9 mouse cellular contexts compared by ENCODE assay signal in genomic region chr1:46892752-46893151, GRCm38 (mm10). TPM values are rescaled to one million over a fixed set of nuclear protein-coding genes. Genes with fewer than 3 reads are reported as not detected.
DNase-seq lines count a peak whose midpoint lies in the region; ATAC-seq lines count a peak whose summit lies in the region.
"Had no signal": no experiment of that assay in that cellular context is flagged by ENCODE, and none has a peak within 500 bp of the region (broad histone marks: within the 10 kb centered on the region; RNA-seq: fewer than 3 reads in every experiment).

Gene Slc39a10 (minus strand): TSS chr1:46892852.

- H3K4me2 ChIP-seq in forebrain, embryonic 13.5 days: no peak within 1 kb of the TSS
- H3K4me2 ChIP-seq in stomach, embryonic 15.5 days: no peak within 1 kb of the TSS

- H3K27me3 ChIP-seq in forebrain, embryonic 13.5 days: no peaks in the 10 kb centered on the region
- no peaks in the 10 kb centered on the region for H3K27me3 ChIP-seq in stomach, embryonic 15.5 days (replicated peaks)

- H3K4me3 ChIP-seq in forebrain, embryonic 13.5 days: no peak within 1 kb of the TSS
- no peak within 1 kb of the TSS for H3K4me3 ChIP-seq in stomach, embryonic 15.5 days (replicated peaks)
- H3K4me3 ChIP-seq: erythroblast, embryonic 14.5 days had no signal

- ATAC-seq in CD4-positive, CD25-positive, alpha-beta regulatory T cell, adult 4 months: no peak
- no peak for ATAC-seq in forebrain, embryonic 13.5 days
- no peak for ATAC-seq in stomach, embryonic 15.5 days (ENCODE audit: insufficient read depth, low FRiP score, low read depth)

- H3K36me3 ChIP-seq in forebrain, embryonic 13.5 days (ENCODE audit: poor library complexity, severe bottlenecking): no peaks in the 10 kb centered on the region
- H3K36me3 ChIP-seq in stomach, embryonic 15.5 days: no peaks in the 10 kb centered on the region

- no peak within 1 kb of the TSS for H3K27ac ChIP-seq in forebrain, embryonic 13.5 days
- H3K27ac ChIP-seq in stomach, embryonic 15.5 days: no peak within 1 kb of the TSS

- DNase-seq in adrenal gland, adult 18-20 months (ENCODE audit: low spot score in 2 of 2): no peak
- DNase-seq in adrenal gland, adult (ENCODE audit: inconsistent age in 2 of 2, low spot score in 1 of 2): no peak
- no peak for DNase-seq in left cerebral cortex, postnatal 10 days (ENCODE audit: extremely low spot score in 1 of 2, low spot score in 2 of 2)
- DNase-seq in cerebellum, adult 9-10 months: no peak
- DNase-seq in cerebellum, postnatal 10 days: no peak

- no peaks in the 10 kb centered on the region for H3K9me3 ChIP-seq in forebrain, embryonic 13.5 days (replicated peaks)
- no peaks in the 10 kb centered on the region for H3K9me3 ChIP-seq in stomach, embryonic 15.5 days

- WGBS in forebrain, embryonic 13.5 days: 60% methylated on average over 3 of the region's 3 CpGs
- 70% methylated on average over 3 of the region's 3 CpGs for whole genome bisulfite sequencing in stomach, embryonic 15.5 days

- intact Hi-C loops in left cerebral cortex, postnatal 10 days (cut with DNase I): no loop called here

- no peak within 1 kb of the TSS for H3K9ac ChIP-seq in forebrain, embryonic 13.5 days
- H3K9ac ChIP-seq in stomach, embryonic 15.5 days: no peak within 1 kb of the TSS

- no peaks in the 10 kb centered on the region for H3K4me1 ChIP-seq in forebrain, embryonic 13.5 days
- H3K4me1 ChIP-seq in stomach, embryonic 15.5 days: 0 out of 2 replicates have a peak, but pooled peaks cover 5% of the 10 kb centered on the region

RNA-seq across cellular contexts. Expression of gene Slc39a10, which starts in this region (rescaled TPM):
- total RNA-seq in adrenal gland, adult 18-20 months (2021): 10 to 100 TPM; 16.4 to 19.5 TPM
- polyA plus RNA-seq in CD4-positive, CD25-positive, alpha-beta regulatory T cell, adult 4 months (2017; shearing (Covaris generic)): 10 to 100 TPM; 15.2 to 15.8 TPM
- 53.9 and 56.5 TPM in 2 replicates for polyA plus RNA-seq in forebrain, embryonic 13.5 days (2015; fragmentation: Nextera tagmentation; extraction: Ambion mirVana)
- total RNA-seq in left cerebral cortex, postnatal 10 days (2021): 100 to 1,000 TPM; 130 to 139 TPM
- 41.5 and 44.4 TPM in 2 replicates for polyA plus RNA-seq in stomach, embryonic 15.5 days (2015; fragmentation: Nextera tagmentation; extraction: Ambion mirVana)

Comparison
In these comparisons a context has a peak if more than half of its experiments do, and no peak if none do; other contexts are left out.
1. RNA of gene Slc39a10 (total RNA-seq): 130 to 139 TPM in left cerebral cortex, postnatal 10 days; 16.4 to 19.5 TPM in adrenal gland, adult 18-20 months; every median in the first group is over 4 times any median in the second.